Mouse (Mus musculus) liver, adult 2 months (tissue): Measurements from ENCODE around the gene Atp6v1b1. TPM values are rescaled to one million over a fixed set of nuclear protein-coding genes. Genes with fewer than 3 reads are reported as not detected.

Experiments used
- DNase-seq: peaks from one replicate; pipeline ENCODE4 v3.0.0-alpha.2; 2011; ENCODE audit warnings: low read depth, low spot score; ENCODE audit errors: extremely low read depth
- H3K27ac ChIP-seq: fragments of 200-500 bp; replicated peaks from 2 replicates; pipeline ENCODE4 v1.5.1; 2012; ENCODE audit warnings: low read depth, mild to moderate bottlenecking, control low read depth, inconsistent platforms, low read length; ENCODE audit not compliant: insufficient read depth
- H3K27me3 ChIP-seq: fragments of 200-500 bp; 2 replicates; pipeline ENCODE4 v1.6.1; 2012; ENCODE audit warnings: mild to moderate bottlenecking, moderate library complexity, low read length, inconsistent platforms; ENCODE audit not compliant: control insufficient read depth, insufficient read depth
- H3K36me3 ChIP-seq: fragments of 200-500 bp; 2 replicates; pipeline ENCODE4 v1.6.1; 2012; ENCODE audit warnings: low read length, inconsistent platforms; ENCODE audit not compliant: control insufficient read depth, insufficient read depth
- H3K4me1 ChIP-seq: fragments of 200-500 bp; 2 replicates; pipeline ENCODE4 v1.6.1; 2011; ENCODE audit warnings: low read length; ENCODE audit not compliant: control insufficient read depth, insufficient read depth
- H3K4me3 ChIP-seq: fragments of 200-500 bp; 2 replicates; pipeline ENCODE4 v1.5.1; 2011; ENCODE audit warnings: low read depth, mild to moderate bottlenecking, control low read depth, low read length, moderate library complexity; ENCODE audit not compliant: insufficient read depth
- H3K79me2 ChIP-seq: fragments of 200-500 bp; 2 replicates; pipeline ENCODE4 v1.6.1; 2012; ENCODE audit warnings: inconsistent platforms, mild to moderate bottlenecking, low read length, moderate library complexity; ENCODE audit not compliant: control insufficient read depth, insufficient read depth
- H3K9ac ChIP-seq: fragments of 200-500 bp; 2 replicates; pipeline ENCODE4 v1.6.1; 2012; ENCODE audit warnings: low read depth, mild to moderate bottlenecking, control low read depth, inconsistent platforms, low read length
- CTCF ChIP-seq: fragments of 200-500 bp; IDR thresholded peaks from 2 replicates; pipeline ENCODE4 v1.5.1; 2011; ENCODE audit warnings: low read depth, low read length, control low read depth
- POLR2A ChIP-seq: fragments of 200-500 bp; IDR thresholded peaks from 2 replicates; pipeline ENCODE4 v1.6.1; 2011; ENCODE audit warnings: low read length, control low read depth; ENCODE audit not compliant: insufficient read depth; ENCODE audit errors: extremely low read depth
- WGBS: fragments of 180-500 bp; shearing (Covaris S2); methylation state at CpG from one replicate; pipeline ENCODE4 v1.1.7; 2018; 5-methylcytosine and 5-hydroxymethylcytosine counted together
- polyA plus RNA-seq: library from polyadenylated mRNA; depleted of rRNA; stranded (reverse); fragments of >200 nt; gene quantifications from 2 replicates; pipeline ENCODE4 v1.2.3, GENCODE M21; 2012
- total RNA-seq: library from RNA; depleted of rRNA; stranded (reverse); fragments of >200 nt; gene quantifications from 2 replicates; pipeline ENCODE4 v1.2.3, GENCODE M21; 2014

Gene Atp6v1b1
- total and polyA plus RNA-seq, 2 experiments, result not detected

- TF ChIP-seq POLR2A (no peak), CTCF (no peak)
- DNase-seq, result no peak
- 5% methylated on average over 34 of the region's 34 CpGs for WGBS
Observed at GRCm38 (mm10) chr6:83714221-83715123, 28.3 kb upstream of the Atp6v1b1 start.

GRCm38 (mm10) chr6:83715461-83716196, 27.2 kb upstream of the Atp6v1b1 start:
- no peaks in the 10 kb centered on the region for H3K36me3 ChIP-seq
- DNase-seq, result no peak
- H3K79me2 ChIP-seq, result no peaks in the 10 kb centered on the region
- peaks cover 39% of the 10 kb centered on the region for H3K27me3 ChIP-seq
- H3K4me3 ChIP-seq, result no peak overlapping the region
- no peak overlapping the region for H3K27ac ChIP-seq
- TF ChIP-seq CTCF (no peak), POLR2A (no peak)
- 8% methylated on average over 30 of the region's 30 CpGs for WGBS
- H3K9ac ChIP-seq, result no peak overlapping the region
- no peaks in the 10 kb centered on the region for H3K4me1 ChIP-seq

More at GRCm38 (mm10) chr6:83714221-83715123, 28.3 kb upstream of the Atp6v1b1 start:
- no peaks in the 10 kb centered on the region for H3K4me1 ChIP-seq
- peaks cover 42% of the 10 kb centered on the region for H3K27me3 ChIP-seq
- H3K4me3 ChIP-seq, result no peak overlapping the region
- no peaks in the 10 kb centered on the region for H3K79me2 ChIP-seq
- no peak overlapping the region for H3K27ac ChIP-seq
- H3K9ac ChIP-seq, result no peak overlapping the region
- H3K36me3 ChIP-seq, result no peaks in the 10 kb centered on the region

DNA sequence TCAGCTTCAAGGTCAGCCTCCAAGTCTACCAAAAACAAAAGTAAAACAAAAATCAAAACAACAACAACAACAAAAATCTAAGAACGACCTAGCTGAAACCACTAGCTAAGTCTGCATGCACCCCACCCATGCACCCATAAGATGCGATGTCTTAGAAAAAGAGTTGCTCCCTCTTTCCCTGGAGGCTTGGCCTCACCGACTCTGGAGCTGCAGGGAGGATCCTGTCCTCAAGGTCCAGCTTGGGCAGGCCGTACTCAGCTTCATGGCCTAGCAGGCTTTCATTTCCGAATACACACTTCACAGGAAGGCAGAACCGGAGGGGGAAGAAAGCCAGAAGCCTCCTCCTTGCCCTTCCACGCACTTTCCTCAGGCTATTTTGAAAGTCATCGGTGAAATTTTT, 25.8 kb upstream of the Atp6v1b1 start:
- H3K4me3 ChIP-seq, result no peak overlapping the region
- 4% methylated on average over 8 of the region's 8 CpGs for WGBS
- H3K36me3 ChIP-seq, result no peaks in the 10 kb centered on the region
- no peaks in the 10 kb centered on the region for H3K4me1 ChIP-seq
- no peak for DNase-seq
- H3K27me3 ChIP-seq, result peaks cover 30% of the 10 kb centered on the region; the same call in 1 of the 2 replicates
- H3K27ac ChIP-seq, result no peak overlapping the region
- no peaks in the 10 kb centered on the region for H3K79me2 ChIP-seq
- TF ChIP-seq POLR2A (no peak), CTCF (no peak)
- H3K9ac ChIP-seq, result no peak overlapping the region

GRCm38 (mm10) chr6:83722526-83722925, 20.3 kb upstream of the Atp6v1b1 start:
- Histone ChIP-seq H3K36me3 (no peaks in the 10 kb centered on the region), H3K4me3 (no peak overlapping the region), H3K27ac (no peak overlapping the region), H3K79me2 (no peaks in the 10 kb centered on the region), H3K27me3 (peaks cover 3% of the 10 kb centered on the region; the same call in 1 of the 2 replicates), H3K9ac (no peak overlapping the region), H3K4me1 (no peaks in the 10 kb centered on the region)
- 21% methylated on average over 6 of the region's 6 CpGs for WGBS
- TF ChIP-seq CTCF (no peak), POLR2A (no peak)
- DNase-seq, result no peak

DNA sequence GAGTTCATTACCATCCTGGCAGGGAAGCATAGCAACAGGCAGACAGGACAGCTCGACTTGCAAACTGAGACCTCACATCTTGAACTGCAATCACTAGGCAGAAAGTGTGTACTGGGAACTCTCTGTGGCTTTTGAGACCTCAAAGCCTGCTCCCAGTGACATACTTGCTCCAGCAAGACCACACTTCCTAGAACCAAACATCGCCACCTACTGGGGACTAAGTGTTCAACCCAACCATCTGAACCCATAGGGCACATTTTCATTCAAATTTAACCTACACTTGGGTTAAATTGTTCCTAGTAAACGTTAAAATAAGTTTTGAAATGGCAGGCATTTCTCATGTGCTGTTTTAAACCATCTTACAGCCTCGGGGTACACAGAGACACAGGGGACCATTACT, 15.6 kb upstream of the Atp6v1b1 start:
- Histone ChIP-seq H3K4me1 (no peaks in the 10 kb centered on the region), H3K27me3 (peaks cover 3% of the 10 kb centered on the region; the same call in 1 of the 2 replicates), H3K27ac (no peak overlapping the region), H3K36me3 (no peaks in the 10 kb centered on the region), H3K4me3 (no peak overlapping the region), H3K9ac (no peak overlapping the region), H3K79me2 (no peaks in the 10 kb centered on the region)
- TF ChIP-seq POLR2A (no peak), CTCF (no peak)
- DNase-seq, result peak; percentile 18
- WGBS, result 49% methylated on average over 4 of the region's 4 CpGs
